Mouse (Mus musculus) heart, embryonic 10.5 days (tissue): Measurements from ENCODE around the gene Lingo3. TPM values are rescaled to one million over a fixed set of nuclear protein-coding genes. Genes with fewer than 3 reads are reported as not detected.
"Not testable (repeated sequence)": the region's sequence is repeated elsewhere in the genome, so short reads cannot be mapped to it uniquely, and the experiment has no call there.

Experiments used
- DNase-seq: peaks from one replicate; pipeline ENCODE4 v3.0.0-alpha.2; 2017; ENCODE audit warnings: low spot score
- H3K27ac ChIP-seq: fragments of 300-500 bp; sonication (generic); 2 replicates; pipeline ENCODE4 v1.5.1; 2016; ENCODE audit warnings: mild to moderate bottlenecking
- H3K27me3 ChIP-seq: fragments of 300-500 bp; sonication (generic); 2 replicates; pipeline ENCODE4 v1.6.1; 2016; ENCODE audit warnings: mild to moderate bottlenecking; ENCODE audit not compliant: poor library complexity, insufficient read depth, severe bottlenecking
- H3K36me3 ChIP-seq: fragments of 300-500 bp; sonication (generic); 2 replicates; pipeline ENCODE4 v1.6.1; 2016; ENCODE audit warnings: mild to moderate bottlenecking, moderate library complexity
- H3K4me1 ChIP-seq: fragments of 300-500 bp; sonication (generic); 2 replicates; pipeline ENCODE4 v1.6.1; 2016; ENCODE audit warnings: mild to moderate bottlenecking
- H3K4me3 ChIP-seq: fragments of 300-500 bp; sonication (generic); 2 replicates; pipeline ENCODE4 v1.5.1; 2016; ENCODE audit warnings: mild to moderate bottlenecking, moderate library complexity
- H3K9me3 ChIP-seq: fragments of 300-500 bp; sonication (generic); 2 replicates; pipeline ENCODE4 v1.6.1; 2016; ENCODE audit warnings: mild to moderate bottlenecking, moderate library complexity
- WGBS: fragments of 180-500 bp; shearing (Covaris S2); methylation state at CpG from one replicate; pipeline ENCODE4 v1.1.7; 2016; 5-methylcytosine and 5-hydroxymethylcytosine counted together
- polyA plus RNA-seq: library from polyadenylated mRNA; unstranded; fragments of >200 nt; fragmentation: Nextera tagmentation; extraction: Ambion mirVana; gene quantifications from 2 replicates; pipeline ENCODE4 v1.2.1, GENCODE M21; 2016

The Lingo3 gene
- polyA plus RNA-seq, 1 experiment from 2014 or later = 0.14 TPM

DNA sequence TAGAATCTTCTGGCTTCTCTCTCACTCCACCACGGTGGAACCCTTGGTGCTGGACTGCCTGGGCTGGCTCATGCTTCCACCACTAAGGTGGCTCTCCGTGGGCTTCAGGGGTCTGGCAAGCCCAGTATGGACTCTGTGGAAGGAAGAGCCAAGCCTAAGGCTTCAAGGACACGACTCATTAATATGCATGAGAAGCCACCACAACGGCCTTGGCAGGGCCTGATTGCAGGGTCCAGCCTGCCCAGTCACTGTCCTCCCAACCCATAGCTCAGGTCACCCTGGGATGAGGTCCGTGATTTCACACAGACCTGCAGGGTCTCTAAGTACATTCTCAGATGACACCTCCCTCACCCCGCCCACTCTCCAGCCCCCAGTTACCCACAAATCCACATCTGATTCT lies 4.0 kb downstream of the Lingo3 start:
- no peak for DNase-seq
- peaks cover 45% of the 10 kb centered on the region for H3K4me1 ChIP-seq
- no peak overlapping the region for H3K4me3 ChIP-seq
- WGBS = 55% methylated on average over 6 of the region's 6 CpGs
- no peaks in the 10 kb centered on the region for H3K9me3 ChIP-seq
- H3K36me3 ChIP-seq = no peaks in the 10 kb centered on the region
- no peak overlapping the region for H3K27ac ChIP-seq
- H3K27me3 ChIP-seq = peaks cover 73% of the 10 kb centered on the region

DNA sequence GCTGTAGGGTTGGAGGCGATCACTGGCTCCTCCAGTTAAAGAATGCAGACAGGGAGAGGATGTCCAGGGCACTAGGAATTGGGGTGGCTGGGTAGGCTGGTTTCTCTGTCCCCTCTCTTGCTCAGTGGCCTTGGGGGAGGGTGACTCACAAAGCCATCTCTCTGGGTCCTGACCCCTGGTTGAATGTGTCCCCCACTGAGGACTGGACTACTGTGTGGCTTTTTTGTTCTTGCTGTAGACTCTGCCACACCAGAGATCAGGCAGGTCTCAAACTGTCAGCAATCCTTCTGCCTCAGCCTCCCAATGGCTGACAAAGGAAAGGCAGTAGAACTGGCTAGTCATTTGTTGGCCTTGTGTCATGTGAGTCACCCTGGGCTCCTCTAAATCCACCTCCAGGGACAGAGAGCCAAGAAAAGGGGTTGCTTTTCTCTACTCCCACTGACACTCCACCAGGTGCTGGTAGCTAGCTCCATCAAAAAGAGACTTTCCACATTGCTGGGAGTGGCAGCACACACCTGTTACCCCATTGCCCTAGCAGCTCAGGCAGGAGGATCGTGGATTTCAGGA lies 5.4 kb downstream of the Lingo3 start:
- H3K36me3 ChIP-seq = no peaks in the 10 kb centered on the region
- 0 out of 2 replicates have a peak overlapping the region, but pooled peaks have one; percentile 13 for H3K4me3 ChIP-seq
- peak overlapping the region; percentile 68; the same call in 1 of the 2 replicates for H3K27ac ChIP-seq
- no peak for DNase-seq
- no peaks in the 10 kb centered on the region for H3K9me3 ChIP-seq
- H3K27me3 ChIP-seq = peaks cover 73% of the 10 kb centered on the region
- peaks cover 45% of the 10 kb centered on the region for H3K4me1 ChIP-seq
- WGBS = 57% methylated on average over 2 of the region's 2 CpGs

DNA sequence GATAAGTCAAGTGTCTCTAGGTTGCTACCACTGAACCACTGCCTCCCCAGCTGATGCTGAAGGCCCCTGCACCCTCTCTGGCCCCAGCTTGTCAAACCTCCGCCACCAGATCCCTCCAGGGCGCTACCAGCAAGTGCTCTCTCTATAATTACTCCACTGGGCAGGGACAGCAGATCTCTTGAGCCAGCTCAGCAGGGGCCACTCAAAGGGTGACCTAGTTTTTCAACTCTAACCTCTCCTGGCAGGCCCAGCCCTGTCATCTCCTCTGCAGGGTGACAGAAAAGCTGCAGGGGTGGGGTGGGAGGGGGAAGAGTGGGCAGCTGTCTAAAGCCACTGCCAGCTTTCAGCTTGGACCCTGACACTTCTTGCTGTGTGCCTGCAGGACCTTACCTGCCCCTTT lies 6.0 kb downstream of the Lingo3 start:
- 18% methylated on average over 2 of the region's 2 CpGs for WGBS
- H3K27me3 ChIP-seq = peaks cover 73% of the 10 kb centered on the region
- H3K36me3 ChIP-seq = no peaks in the 10 kb centered on the region
- H3K27ac ChIP-seq = peak overlapping the region; percentile 68
- peak overlapping the region; percentile 13; the same call in 1 of the 2 replicates for H3K4me3 ChIP-seq
- DNase-seq = no peak
- peaks cover 48% of the 10 kb centered on the region for H3K4me1 ChIP-seq
- no peaks in the 10 kb centered on the region for H3K9me3 ChIP-seq

DNA sequence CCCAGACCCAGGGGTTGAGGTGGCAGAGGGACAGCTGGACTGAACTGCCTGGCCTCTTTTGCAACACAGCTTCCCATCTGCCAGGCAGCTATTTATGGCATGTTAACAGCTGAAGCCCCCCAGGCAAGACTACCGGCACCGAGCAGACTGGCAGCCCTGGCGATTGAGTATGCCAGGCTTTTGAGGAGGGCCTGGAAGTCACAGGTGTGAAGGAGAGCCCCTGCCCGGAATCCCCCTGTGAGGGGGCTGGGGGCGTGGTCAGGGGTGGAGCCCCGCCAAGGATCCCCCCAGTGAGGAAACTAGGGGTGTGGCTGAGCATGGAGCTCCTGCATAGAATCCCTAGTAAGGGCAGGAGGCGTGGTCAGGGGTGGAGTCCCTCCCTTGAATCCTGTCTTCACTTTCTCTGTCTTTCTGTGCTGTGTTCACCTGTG lies 6.9 kb downstream of the Lingo3 start:
- no peak for DNase-seq
- no peaks in the 10 kb centered on the region for H3K36me3 ChIP-seq
- H3K4me1 ChIP-seq = peaks cover 57% of the 10 kb centered on the region
- peak overlapping the region; percentile 13 for H3K4me3 ChIP-seq
- H3K27me3 ChIP-seq = peaks cover 71% of the 10 kb centered on the region
- H3K9me3 ChIP-seq = no peaks in the 10 kb centered on the region
- H3K27ac ChIP-seq = peak overlapping the region; percentile 68; the same call in 1 of the 2 replicates
- WGBS = 38% methylated on average over 7 of the region's 7 CpGs

DNA sequence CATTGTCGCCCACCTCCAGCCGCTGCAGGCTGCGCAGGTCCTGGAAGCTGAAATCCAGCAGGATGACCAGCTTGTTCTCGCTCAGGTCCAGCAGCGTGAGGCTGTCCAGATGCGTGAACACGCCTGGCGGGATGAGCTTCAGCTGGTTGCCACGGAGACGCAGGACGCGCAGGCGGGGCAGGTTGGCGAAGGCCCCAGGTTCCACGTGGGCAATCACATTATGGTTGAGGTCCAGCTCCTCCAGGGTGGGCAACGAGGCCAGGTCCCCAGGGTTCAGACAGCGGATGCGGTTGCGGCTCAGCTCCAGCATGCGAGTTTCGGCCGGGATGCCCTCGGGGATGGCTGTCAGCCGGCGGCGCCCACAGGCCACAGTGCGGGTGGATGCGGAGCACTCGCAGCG lies 8.2 kb downstream of the Lingo3 start:
- Histone ChIP-seq H3K4me1 (peaks cover 70% of the 10 kb centered on the region), H3K27ac (peak overlapping the region; percentile 52; the same call in 1 of the 2 replicates), H3K36me3 (0 out of 2 replicates have a peak, but pooled peaks cover 2% of the 10 kb centered on the region), H3K4me3 (peak overlapping the region; percentile 38), H3K9me3 (no peaks in the 10 kb centered on the region), H3K27me3 (peaks cover 57% of the 10 kb centered on the region)
- no peak for DNase-seq
- 47% methylated on average over 30 of the region's 30 CpGs for WGBS

DNA sequence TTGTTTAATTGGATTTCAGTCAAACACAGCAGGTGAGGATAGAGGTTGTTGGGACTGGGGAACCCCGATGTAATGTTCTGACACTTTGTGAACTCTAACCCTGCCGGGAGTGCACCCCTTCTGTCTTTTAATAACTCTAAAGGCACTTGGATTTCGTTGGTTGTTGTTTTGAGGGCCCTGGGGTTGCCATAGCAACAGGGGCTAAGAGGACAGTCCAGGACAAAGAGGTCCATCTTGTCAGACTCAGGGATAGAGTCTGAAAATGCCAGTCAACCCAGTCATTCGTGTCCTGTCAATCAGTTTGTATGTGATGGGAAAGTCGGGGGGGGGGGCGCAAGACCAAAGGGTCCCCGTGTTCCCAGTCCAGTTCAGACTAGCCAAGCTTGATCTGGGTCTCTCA lies 11.0 kb downstream of the Lingo3 start:
- Histone ChIP-seq H3K27me3 (peaks cover 54% of the 10 kb centered on the region), H3K9me3 (no peaks in the 10 kb centered on the region), H3K36me3 (peaks cover 28% of the 10 kb centered on the region), H3K4me3 (no peak overlapping the region), H3K27ac (no peak overlapping the region), H3K4me1 (peaks cover 86% of the 10 kb centered on the region)
- no peak for DNase-seq
- WGBS = 65% methylated on average over 7 of the region's 7 CpGs

DNA sequence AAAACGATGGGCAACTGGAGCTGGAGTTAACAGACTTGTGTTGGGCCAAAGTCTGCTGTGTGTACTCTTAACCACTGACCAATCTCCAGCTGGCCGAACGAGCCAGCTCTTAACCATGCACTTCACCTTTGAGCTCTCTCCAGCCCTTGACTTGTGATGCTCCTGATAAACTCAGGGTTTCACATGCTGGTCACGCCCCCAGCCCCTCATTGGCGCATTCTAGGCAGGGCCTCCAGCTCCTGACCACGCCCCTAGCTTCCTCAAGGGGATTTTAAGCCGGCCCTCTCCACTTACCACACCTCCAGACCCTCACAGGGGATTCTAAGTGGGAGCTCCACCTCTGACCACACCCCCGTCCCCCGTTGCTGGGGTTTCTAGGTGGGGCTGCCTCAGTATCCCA lies 12.7 kb downstream of the Lingo3 start:
- peak; percentile 91 for DNase-seq
- H3K27ac ChIP-seq = no peak overlapping the region
- no peaks in the 10 kb centered on the region for H3K9me3 ChIP-seq
- H3K36me3 ChIP-seq = peaks cover 29% of the 10 kb centered on the region
- peaks cover 40% of the 10 kb centered on the region for H3K27me3 ChIP-seq
- peaks cover 77% of the 10 kb centered on the region for H3K4me1 ChIP-seq
- H3K4me3 ChIP-seq = peak overlapping the region; percentile 20; the same call in 1 of the 2 replicates
- WGBS = 3% methylated on average over 9 of the region's 9 CpGs

DNA sequence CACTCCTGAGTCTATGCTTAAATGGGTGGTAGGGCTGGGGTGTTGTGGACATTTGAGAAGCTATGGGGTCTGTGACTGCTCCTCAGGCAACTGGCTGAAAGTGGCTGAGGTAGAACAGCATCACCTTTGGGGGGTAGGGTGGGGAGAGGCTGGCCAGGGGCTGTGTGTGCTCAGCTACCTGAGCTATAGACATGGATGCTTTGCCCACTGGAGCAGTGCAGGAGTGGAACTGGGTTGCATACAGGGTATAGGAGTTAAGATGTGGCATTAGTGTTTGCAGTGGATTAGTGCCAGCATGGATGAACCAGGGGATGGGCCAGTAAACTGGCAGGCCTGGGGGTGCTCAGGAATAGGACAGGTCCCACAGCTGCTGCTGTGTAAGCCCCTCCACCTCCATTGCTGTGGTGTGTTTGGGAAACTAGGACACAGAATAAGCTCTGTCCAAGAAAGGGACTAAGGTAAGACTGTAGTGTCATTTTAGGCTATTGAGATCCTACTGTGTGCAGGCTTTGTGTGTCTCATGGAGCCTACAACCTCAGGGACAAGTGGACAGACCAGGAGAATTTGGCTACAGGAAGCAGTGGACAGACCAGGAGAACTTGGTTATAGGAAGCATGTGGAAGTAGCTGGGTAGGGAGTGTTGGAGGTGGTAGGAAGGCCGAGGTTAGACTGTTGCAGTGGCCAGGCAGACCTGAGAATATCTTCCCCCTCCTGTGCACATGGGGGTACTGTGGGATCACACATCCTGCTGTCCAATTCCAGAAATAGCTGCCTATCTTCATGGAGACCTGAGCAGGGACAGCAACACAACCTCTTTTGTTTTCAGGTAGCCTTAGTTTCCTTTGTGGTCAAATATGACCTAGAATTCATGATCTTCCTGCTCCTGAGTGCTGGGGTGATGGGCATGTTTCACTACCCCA lies 14.2 kb downstream of the Lingo3 start:
- no peak overlapping the region for H3K27ac ChIP-seq
- H3K4me3 ChIP-seq = peak overlapping the region; percentile 3; the same call in 1 of the 2 replicates
- peaks cover 64% of the 10 kb centered on the region for H3K4me1 ChIP-seq
- H3K9me3 ChIP-seq = no peaks in the 10 kb centered on the region
- H3K36me3 ChIP-seq = peaks cover 29% of the 10 kb centered on the region
- H3K27me3 ChIP-seq = peaks cover 24% of the 10 kb centered on the region
- no peak for DNase-seq
- WGBS = 47% methylated on average over 1 of the region's 1 CpGs

DNA sequence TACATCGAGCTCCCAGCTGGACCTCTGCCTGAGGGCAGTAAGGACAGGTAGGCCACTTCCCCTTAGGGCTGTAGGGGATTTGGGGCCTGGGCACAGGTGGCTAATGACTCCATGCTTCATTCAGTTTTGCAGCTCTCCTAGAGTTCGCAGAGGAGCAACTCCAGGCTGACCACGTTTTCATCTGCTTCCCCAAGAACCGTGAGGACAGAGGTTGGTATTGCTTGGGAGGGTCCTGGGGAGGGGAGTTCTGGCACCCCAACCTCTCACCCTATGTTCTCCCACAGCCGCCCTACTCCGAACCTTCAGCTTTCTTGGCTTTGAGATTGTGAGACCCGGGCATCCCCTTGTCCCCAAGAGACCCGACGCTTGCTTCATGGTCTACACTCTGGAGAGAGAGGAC lies 15.3 kb downstream of the Lingo3 start:
- peaks cover 14% of the 10 kb centered on the region for H3K27me3 ChIP-seq
- H3K36me3 ChIP-seq = peaks cover 29% of the 10 kb centered on the region
- H3K4me3 ChIP-seq = peak overlapping the region; percentile 85; the same call in 1 of the 2 replicates
- not testable (repeated sequence) for H3K27ac ChIP-seq, H3K9me3 ChIP-seq, DNase-seq
- WGBS = 88% methylated on average over 9 of the region's 9 CpGs
- H3K4me1 ChIP-seq = peaks cover 57% of the 10 kb centered on the region

DNA sequence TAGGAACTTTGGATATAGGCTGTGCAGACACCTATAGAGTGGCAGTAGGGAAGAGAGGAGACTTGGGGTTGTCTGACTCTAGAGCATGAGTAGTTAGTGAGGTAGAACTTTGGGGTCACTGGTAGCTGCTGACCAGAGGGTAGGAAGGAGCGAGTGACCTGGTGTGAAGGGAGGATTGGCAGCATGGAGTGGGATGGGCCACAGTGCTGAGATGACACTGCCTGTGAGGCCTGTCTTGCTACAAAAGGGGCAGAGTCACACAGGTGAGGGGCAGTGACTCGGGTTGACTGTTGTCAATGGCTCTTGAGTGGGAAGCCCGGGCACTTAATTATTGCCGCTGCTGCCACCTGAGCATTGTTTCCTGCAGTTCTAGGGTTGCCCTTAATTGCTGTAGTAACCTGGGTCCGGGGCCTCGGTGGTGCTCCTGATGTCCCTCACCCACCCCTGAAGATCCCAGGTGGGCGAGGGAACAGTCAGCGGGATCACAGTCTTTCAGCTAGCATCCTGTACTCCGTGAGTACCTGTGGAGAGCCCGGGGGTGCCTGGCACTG lies 15.9 kb downstream of the Lingo3 start:
- peak overlapping the region; percentile 85 for H3K4me3 ChIP-seq
- H3K4me1 ChIP-seq = peaks cover 51% of the 10 kb centered on the region
- no peaks in the 10 kb centered on the region for H3K9me3 ChIP-seq
- 89% methylated on average over 10 of the region's 10 CpGs for WGBS
- no peak overlapping the region for H3K27ac ChIP-seq
- peaks cover 8% of the 10 kb centered on the region for H3K27me3 ChIP-seq
- peaks cover 29% of the 10 kb centered on the region for H3K36me3 ChIP-seq
- no peak for DNase-seq

DNA sequence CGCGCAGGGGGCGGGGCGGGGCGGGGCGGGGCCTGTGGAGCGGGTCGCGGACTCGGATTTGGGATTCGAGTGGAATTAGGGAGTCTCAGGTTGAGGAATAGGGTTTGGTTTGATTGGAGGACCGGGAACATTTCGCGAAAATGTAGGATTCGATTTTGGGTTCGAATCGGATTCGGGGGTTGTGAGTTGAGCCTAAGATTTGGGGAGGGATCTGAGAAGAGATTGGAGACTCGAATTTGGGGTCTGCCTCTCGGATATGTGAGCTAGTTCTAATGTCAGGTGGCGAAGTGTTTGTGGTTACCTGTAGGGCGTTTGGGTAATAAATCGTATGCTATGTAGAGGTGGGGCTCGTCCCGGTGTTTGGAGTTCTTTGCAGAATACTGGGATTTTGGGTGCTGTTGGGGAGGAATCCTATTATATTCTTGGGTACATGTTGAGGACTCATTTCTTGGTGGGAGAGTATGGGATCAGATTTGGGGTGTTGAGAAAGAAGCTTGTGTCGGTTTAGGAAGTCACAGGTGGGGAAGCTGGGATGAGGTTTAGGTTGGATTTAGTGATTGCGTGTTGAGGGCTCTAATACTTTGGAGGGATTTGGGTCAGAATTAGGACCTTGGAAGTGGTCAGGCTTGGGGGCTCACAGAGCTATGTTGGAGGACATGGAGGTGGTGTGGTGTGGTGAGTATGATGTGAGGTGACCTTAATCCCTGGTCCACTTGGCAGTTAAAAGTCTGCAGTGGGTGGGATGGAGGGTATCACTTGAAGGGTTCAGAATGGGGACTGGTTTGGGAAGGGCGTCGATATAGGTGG lies 16.6 kb downstream of the Lingo3 start:
- Histone ChIP-seq H3K9me3 (no peaks in the 10 kb centered on the region), H3K36me3 (peaks cover 29% of the 10 kb centered on the region), H3K4me3 (peak overlapping the region; percentile 85), H3K27ac (peak overlapping the region; percentile 97), H3K27me3 (peaks cover 2% of the 10 kb centered on the region; the same call in 1 of the 2 replicates), H3K4me1 (peaks cover 44% of the 10 kb centered on the region)
- DNase-seq = no peak
- WGBS = 7% methylated on average over 29 of the region's 29 CpGs
